Mouse (Mus musculus) intestine, postnatal 0 days (tissue): ENCODE data around the gene Tmem274. TPM values are rescaled to one million over a fixed set of nuclear protein-coding genes. Genes with fewer than 3 reads are reported as not detected.
A peak's percentile ranks its signal among the peaks of the same experiment; 100 is the strongest.

Source experiments
- ATAC-seq: fragments of 200-750 bp; cut with Nextera tagmentation; 2 replicates; pipeline ENCODE4 v1.8.0; 2017; ENCODE audit warnings: mild to moderate bottlenecking, moderate TSS enrichment, moderate library complexity
- H3K27ac ChIP-seq: fragments of 300-500 bp; sonication (generic); 2 replicates; pipeline ENCODE4 v1.5.1; 2014; ENCODE audit warnings: mild to moderate bottlenecking, low read depth, low read length, moderate library complexity
- H3K27me3 ChIP-seq: fragments of 300-500 bp; sonication (generic); replicated peaks from 2 replicates; pipeline ENCODE4 v1.6.1; 2014; ENCODE audit warnings: low read length, mixed read lengths; ENCODE audit not compliant: control insufficient read depth, insufficient read depth
- H3K36me3 ChIP-seq: fragments of 300-500 bp; sonication (generic); 2 replicates; pipeline ENCODE4 v1.6.1; 2014; ENCODE audit warnings: mild to moderate bottlenecking, moderate library complexity; ENCODE audit not compliant: control insufficient read depth, insufficient read depth
- H3K4me1 ChIP-seq: fragments of 300-500 bp; sonication (generic); replicated peaks from 2 replicates; pipeline ENCODE4 v1.6.1; 2014; ENCODE audit warnings: antibody characterized with exemption, low read length, mixed read lengths; ENCODE audit not compliant: control insufficient read depth, insufficient read depth
- H3K4me2 ChIP-seq: fragments of 300-500 bp; sonication (generic); replicated peaks from 2 replicates; pipeline ENCODE4 v1.6.1; 2014; ENCODE audit warnings: low read depth, mild to moderate bottlenecking, moderate library complexity
- H3K4me3 ChIP-seq: fragments of 300-500 bp; sonication (generic); 2 replicates; pipeline ENCODE4 v1.5.1; 2014; ENCODE audit warnings: low read depth, low read length
- H3K9ac ChIP-seq: fragments of 300-500 bp; sonication (generic); 2 replicates; pipeline ENCODE4 v1.6.1; 2014; ENCODE audit warnings: mild to moderate bottlenecking, low read depth, low read length
- H3K9me3 ChIP-seq: fragments of 300-500 bp; sonication (generic); 2 replicates; pipeline ENCODE4 v1.6.1; 2016; ENCODE audit warnings: mixed run types; ENCODE audit not compliant: control insufficient read depth
- CTCF ChIP-seq: sonication (generic); IDR thresholded peaks from 2 replicates; pipeline ENCODE4 v1.5.1; 2016; ENCODE audit warnings: low read depth, mild to moderate bottlenecking, control low read depth, antibody characterized with exemption, moderate library complexity
- WGBS: fragments of 180-500 bp; shearing (Covaris S2); extraction: QIAGEN DNeasy Blood & Tissue Kit; methylation state at CpG from one replicate; pipeline ENCODE4 v1.1.7; 2014; 5-methylcytosine and 5-hydroxymethylcytosine counted together
- polyA plus RNA-seq: library from polyadenylated mRNA; unstranded; fragments of >200 nt; fragmentation: Nextera tagmentation; extraction: Ambion mirVana; gene quantifications from 2 replicates; pipeline ENCODE4 v1.2.1, GENCODE M21; 2015

Gene Tmem274
- polyA plus RNA-seq, 1 experiment from 2014 or later: not detected

DNA sequence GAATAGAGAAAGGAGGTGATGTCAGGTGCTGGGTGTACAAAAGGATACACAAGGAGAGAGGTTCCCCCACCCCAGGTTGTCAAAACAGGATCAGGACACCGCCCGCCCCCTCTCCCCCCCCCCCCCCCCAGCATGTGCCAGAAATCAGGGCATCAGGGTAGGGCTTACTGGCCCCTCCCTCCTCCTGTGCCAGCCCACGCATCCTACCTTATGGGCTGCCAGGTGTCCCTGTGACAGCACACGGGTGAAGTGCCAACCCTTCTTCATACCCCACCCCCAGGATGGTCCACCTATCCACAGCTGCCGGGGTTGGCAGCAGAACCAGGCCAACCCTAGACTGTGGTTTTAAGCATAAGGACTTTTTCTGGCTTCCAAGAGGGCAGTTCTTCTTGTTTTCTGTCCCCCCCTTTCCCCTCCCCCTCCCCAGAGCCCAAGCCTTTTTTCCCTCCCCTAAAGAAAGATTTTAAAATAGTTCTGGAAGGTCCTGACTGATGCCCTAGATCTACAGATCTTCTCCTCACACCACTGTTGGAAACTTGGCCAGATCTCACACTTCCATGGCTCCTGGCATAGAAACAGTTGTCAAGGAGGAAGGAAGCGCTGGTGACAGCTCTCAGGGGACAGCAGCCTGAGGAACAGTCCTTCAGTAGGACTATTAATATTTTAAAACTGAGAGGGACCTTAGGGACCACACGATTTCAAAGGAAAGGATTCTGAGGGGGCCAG, 15.4 kb upstream of the Tmem274 start:
- no peak for TF ChIP-seq CTCF
- no peaks in the 10 kb centered on the region for H3K36me3 ChIP-seq
- no peak for ATAC-seq
- no peaks in the 10 kb centered on the region for H3K4me1 ChIP-seq
- no peak overlapping the region for H3K4me3 ChIP-seq
- H3K9ac ChIP-seq: no peak overlapping the region
- no peaks in the 10 kb centered on the region for H3K9me3 ChIP-seq
- no peaks in the 10 kb centered on the region for H3K27me3 ChIP-seq
- H3K4me2 ChIP-seq: no peak overlapping the region
- 70% methylated on average over 7 of the region's 7 CpGs for WGBS
- H3K27ac ChIP-seq: no peak overlapping the region

DNA sequence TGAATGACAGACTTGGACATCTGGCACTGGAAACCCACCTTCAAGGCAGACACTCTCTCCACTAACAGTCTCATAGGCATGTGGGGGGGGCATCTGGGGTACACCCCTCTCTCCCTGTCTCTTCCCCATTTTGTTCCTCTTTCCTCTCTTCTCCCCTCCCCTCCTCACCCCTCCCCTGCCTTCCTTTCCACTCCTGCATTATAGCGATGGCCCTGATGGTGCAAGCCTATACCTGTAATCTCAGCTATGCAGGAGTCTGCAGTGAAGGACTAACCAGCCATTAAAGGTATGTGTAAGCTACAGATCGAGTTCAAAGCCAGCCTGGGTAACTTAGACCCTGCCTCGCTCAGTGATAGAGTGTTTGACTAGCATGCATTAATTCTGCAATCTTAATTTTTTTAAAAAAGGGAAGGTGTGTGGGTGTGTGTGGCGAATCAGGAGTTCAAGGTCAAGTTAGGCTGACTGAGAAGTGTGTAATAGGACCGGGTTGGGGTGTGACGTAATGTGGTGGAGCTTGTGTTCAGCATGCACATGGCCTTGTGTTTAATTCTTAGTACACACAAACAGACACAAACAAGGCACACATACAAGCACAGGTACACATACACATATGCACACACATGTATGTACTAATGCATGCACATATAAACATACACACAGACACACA, 14.7 kb upstream of the Tmem274 start:
- H3K27ac ChIP-seq: no peak overlapping the region
- no peak overlapping the region for H3K4me2 ChIP-seq
- no peaks in the 10 kb centered on the region for H3K9me3 ChIP-seq
- H3K36me3 ChIP-seq: no peaks in the 10 kb centered on the region; the same call in 1 of the 2 replicates
- 67% methylated on average over 6 of the region's 6 CpGs for WGBS
- no peak for TF ChIP-seq CTCF
- no peaks in the 10 kb centered on the region for H3K4me1 ChIP-seq
- H3K4me3 ChIP-seq: no peak overlapping the region
- H3K27me3 ChIP-seq: no peaks in the 10 kb centered on the region
- no peak for ATAC-seq
- H3K9ac ChIP-seq: no peak overlapping the region

DNA sequence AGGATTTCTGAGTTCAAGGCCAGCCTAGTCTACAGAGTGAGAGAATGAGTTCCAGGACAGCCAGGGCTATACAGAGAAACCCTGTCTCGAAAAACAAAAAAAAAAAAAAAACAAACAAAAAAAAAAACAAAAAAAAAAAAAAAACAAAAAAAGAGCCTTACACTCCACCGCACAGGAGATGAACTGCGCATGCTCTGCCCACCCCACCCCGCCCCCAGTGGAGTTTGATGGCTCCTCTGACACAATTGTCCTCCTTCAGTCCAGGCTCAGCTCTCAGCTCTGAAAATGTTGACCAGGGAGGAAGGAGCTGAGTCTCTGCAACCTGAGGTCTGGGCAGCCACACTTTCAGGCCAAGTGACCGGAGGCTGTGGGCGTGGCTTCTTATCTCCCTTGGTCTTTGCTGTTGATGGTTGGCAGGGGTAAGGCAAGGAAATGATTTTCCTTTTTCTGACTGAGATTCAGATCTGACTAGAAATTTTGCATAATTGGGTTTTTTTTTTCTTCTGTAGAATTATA, 13.7 kb upstream of the Tmem274 start:
- TF ChIP-seq CTCF: no peak
- no peak for ATAC-seq
- H3K4me1 ChIP-seq: no peaks in the 10 kb centered on the region
- H3K27me3 ChIP-seq: no peaks in the 10 kb centered on the region
- H3K9ac ChIP-seq: no peak overlapping the region
- no peak overlapping the region for H3K4me2 ChIP-seq
- no peaks in the 10 kb centered on the region for H3K9me3 ChIP-seq
- 66% methylated on average over 6 of the region's 6 CpGs for WGBS
- peaks cover 8% of the 10 kb centered on the region; the same call in 1 of the 2 replicates for H3K36me3 ChIP-seq
- no peak overlapping the region for H3K4me3 ChIP-seq
- no peak overlapping the region for H3K27ac ChIP-seq

DNA sequence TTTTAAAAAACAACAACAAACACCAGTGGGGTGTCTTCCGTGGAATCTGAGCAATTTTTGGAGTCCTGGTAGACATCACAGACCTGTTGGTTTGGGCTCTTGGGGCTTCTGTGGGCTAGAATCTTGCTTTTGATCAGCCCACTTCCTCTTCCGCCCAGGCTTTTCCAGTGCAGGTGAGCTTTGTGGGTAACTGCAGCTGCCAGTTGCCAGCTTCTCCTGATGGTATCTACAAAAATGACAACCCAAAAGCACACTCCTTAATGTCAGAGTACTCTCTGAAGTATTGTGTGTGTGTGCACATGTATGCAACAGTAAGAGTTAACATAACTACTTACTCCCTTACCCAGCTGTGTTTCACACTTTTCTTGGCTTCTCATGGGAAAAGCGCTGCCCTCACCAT, 7.6 kb upstream of the Tmem274 start:
- no peak for ATAC-seq
- WGBS: 92% methylated on average over 3 of the region's 3 CpGs
- Histone ChIP-seq H3K27ac (no peak overlapping the region), H3K4me2 (no peak overlapping the region), H3K9ac (no peak overlapping the region), H3K9me3 (no peaks in the 10 kb centered on the region), H3K27me3 (no peaks in the 10 kb centered on the region), H3K4me1 (no peaks in the 10 kb centered on the region), H3K4me3 (no peak overlapping the region), H3K36me3 (peaks cover 43% of the 10 kb centered on the region)
- TF ChIP-seq CTCF: no peak

DNA sequence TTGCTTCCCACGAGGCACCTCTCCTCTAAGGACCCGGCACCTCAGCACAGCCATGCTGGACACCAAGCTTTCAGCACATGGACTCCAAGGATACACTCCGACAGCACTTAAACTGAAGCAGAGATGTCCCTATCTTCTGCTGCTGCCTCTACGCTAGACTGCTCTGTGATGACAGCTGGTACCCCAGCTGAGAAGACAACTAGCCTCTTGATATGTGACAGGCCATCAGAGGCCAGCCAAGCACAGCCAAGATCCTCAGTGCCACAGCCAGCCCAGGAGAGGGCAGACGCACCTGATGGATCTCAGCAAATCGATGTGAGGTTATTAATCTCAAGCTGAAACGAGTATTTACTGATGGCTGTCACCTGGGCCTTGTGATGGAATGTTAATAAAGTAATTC, 2.1 kb upstream of the Tmem274 start:
- WGBS: 68% methylated on average over 7 of the region's 7 CpGs
- Histone ChIP-seq H3K4me2 (no peak overlapping the region), H3K9me3 (no peaks in the 10 kb centered on the region), H3K27ac (no peak overlapping the region), H3K9ac (no peak overlapping the region), H3K36me3 (peaks cover 29% of the 10 kb centered on the region), H3K27me3 (no peaks in the 10 kb centered on the region), H3K4me3 (no peak overlapping the region), H3K4me1 (no peaks in the 10 kb centered on the region)
- TF ChIP-seq CTCF: peak; percentile 25; the same call in 1 of the 2 replicates
- ATAC-seq: no peak

DNA sequence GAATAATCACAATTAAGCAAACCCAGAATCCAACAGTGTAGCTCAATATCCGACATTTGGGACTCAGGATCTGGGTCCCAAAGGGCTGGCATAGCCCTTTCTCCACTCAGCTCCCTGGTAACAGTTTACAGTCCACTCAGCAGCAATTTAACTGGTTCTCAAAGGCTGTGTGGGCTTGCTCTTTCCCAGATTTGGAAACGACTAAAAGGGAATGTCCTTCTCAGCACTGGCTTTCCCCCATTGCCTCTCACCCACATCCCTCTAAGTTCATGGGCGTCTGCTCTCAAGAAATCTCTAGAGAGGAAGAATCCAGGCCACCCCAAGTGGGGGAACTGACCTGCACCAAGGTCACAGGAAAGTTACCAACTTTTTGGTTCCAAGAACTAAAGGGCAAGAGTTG, 7.4 kb downstream of the Tmem274 start:
- H3K4me3 ChIP-seq: peak overlapping the region; percentile 72
- no peaks in the 10 kb centered on the region for H3K9me3 ChIP-seq
- ATAC-seq: no peak
- H3K27ac ChIP-seq: peak overlapping the region; percentile 87; the same call in 1 of the 2 replicates
- H3K27me3 ChIP-seq: no peaks in the 10 kb centered on the region
- peak overlapping the region; percentile 53 for H3K9ac ChIP-seq
- no peak for TF ChIP-seq CTCF
- peaks cover 6% of the 10 kb centered on the region for H3K4me1 ChIP-seq
- 48% methylated on average over 3 of the region's 3 CpGs for WGBS
- peaks cover 25% of the 10 kb centered on the region for H3K36me3 ChIP-seq
- peak overlapping the region; percentile 76 for H3K4me2 ChIP-seq
